Mouse (Mus musculus) brain, embryonic 14.5 days (tissue): ENCODE data around the gene Zc3h10.

Experiments
- CTCF ChIP-seq: fragments of 200-500 bp; IDR thresholded peaks from 2 replicates; pipeline ENCODE4 v1.5.1; 2012; ENCODE audit warnings: inconsistent platforms, mild to moderate bottlenecking, moderate library complexity, borderline replicate concordance; ENCODE audit not compliant: insufficient read depth, insufficient read length; ENCODE audit errors: extremely low read depth
- POLR2A ChIP-seq: fragments of 200-500 bp; IDR thresholded peaks from 2 replicates; pipeline ENCODE4 v1.6.1; 2012; ENCODE audit warnings: mild to moderate bottlenecking, inconsistent platforms, borderline replicate concordance; ENCODE audit not compliant: poor library complexity, insufficient read depth, insufficient read length, severe bottlenecking; ENCODE audit errors: extremely low read depth

DNA sequence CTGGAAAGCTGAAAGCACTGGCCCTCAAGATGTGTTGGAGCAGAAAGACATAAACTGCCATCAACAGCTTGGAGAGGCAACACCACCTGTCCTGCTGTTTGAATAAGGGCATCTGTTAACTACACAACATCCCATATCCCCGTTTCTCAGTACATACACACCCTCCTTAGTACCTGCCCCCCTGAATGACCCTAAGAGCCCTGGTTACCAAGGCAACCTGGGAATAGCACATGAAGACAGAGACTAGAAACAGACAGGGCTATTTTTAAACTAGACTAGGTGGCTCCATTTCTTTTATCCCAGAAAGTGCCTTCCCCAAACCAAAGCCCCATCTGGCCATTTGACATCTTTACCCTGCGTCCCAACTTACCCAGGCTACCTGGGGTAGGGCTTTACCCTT is 4.5 kb downstream of the Zc3h10 start:
- TF ChIP-seq CTCF (no peak), POLR2A (no peak)
